Mouse (Mus musculus) frontal cortex, postnatal 36 days (tissue): ENCODE data around the gene Senp3.
"Not testable (repeated sequence)": the region's sequence is repeated elsewhere in the genome, so short reads cannot be mapped to it uniquely, and the experiment has no call there.

Source experiments
- DNase-seq, 2 experiments: peaks; one replicate each; pipeline ENCODE4 v3.0.0; 2022; ENCODE audit warnings: low spot score in 2 of 2

Senp3 gene

GRCm38 (mm10) chr11:69704613-69705010 lies 22.7 kb upstream of the Senp3 start:
- no peak for DNase-seq

GRCm38 (mm10) chr11:69703814-69704612 lies 22.1 kb upstream of the Senp3 start:
- DNase-seq, result no peak

- DNase-seq, result not testable (repeated sequence)
These were observed 21.5 kb upstream of the Senp3 start for GRCm38 (mm10) chr11:69703381-69703780.

GRCm38 (mm10) chr11:69702886-69703285 lies 21.0 kb upstream of the Senp3 start:
- not testable (repeated sequence) for DNase-seq

GRCm38 (mm10) chr11:69699595-69699994 lies 17.7 kb upstream of the Senp3 start:
- DNase-seq, result no peak

- no peak for DNase-seq
These were observed 16.7 kb upstream of the Senp3 start for GRCm38 (mm10) chr11:69698574-69698973.

- no peak for DNase-seq
These were observed 15.5 kb upstream of the Senp3 start for GRCm38 (mm10) chr11:69697396-69697795.

- DNase-seq, result peak in 1 of 2 experiments; percentile 51
These were observed 13.7 kb upstream of the Senp3 start, which contains the start of the genes Tnfsf12 and Tnfsfm13 for GRCm38 (mm10) chr11:69695361-69696181. Gene Tnfsf12, minus strand, starts transcription at chr11:69695849. Gene Tnfsfm13, minus strand, starts transcription at chr11:69696098.

GRCm38 (mm10) chr11:69695046-69695360 lies 13.1 kb upstream of the Senp3 start:
- DNase-seq, result peak in 1 of 2 experiments; percentile 60

GRCm38 (mm10) chr11:69693421-69693965 lies 11.6 kb upstream of the Senp3 start:
- no peak for DNase-seq

GRCm38 (mm10) chr11:69692863-69693262 lies 11.0 kb upstream of the Senp3 start:
- no peak for DNase-seq

GRCm38 (mm10) chr11:69692196-69692811 lies 10.4 kb upstream of the Senp3 start:
- DNase-seq, result no peak

GRCm38 (mm10) chr11:69689891-69690290 lies 8.0 kb upstream of the Senp3 start:
- no peak for DNase-seq

- no peak for DNase-seq
These were observed 5.2 kb upstream of the Senp3 start for GRCm38 (mm10) chr11:69687061-69687460.

- DNase-seq, result no peak
These were observed 4.5 kb upstream of the Senp3 start for GRCm38 (mm10) chr11:69686377-69686776.

- DNase-seq, result peak in 1 of 2 experiments; percentile 56
These were observed 3.8 kb upstream of the Senp3 start, which contains the start of gene Tnfsf13 for GRCm38 (mm10) chr11:69685526-69686148. Gene Tnfsf13, minus strand, starts transcription at chr11:69685784.

GRCm38 (mm10) chr11:69684936-69685335 lies 3.1 kb upstream of the Senp3 start:
- DNase-seq, result no peak

GRCm38 (mm10) chr11:69684128-69684745 lies 2.4 kb upstream of the Senp3 start:
- DNase-seq, result no peak

- DNase-seq, result no peak
These were observed 1.7 kb upstream of the Senp3 start for GRCm38 (mm10) chr11:69683576-69683975.

- peak; percentile 89 to 92 for DNase-seq
These were observed 1.1 kb upstream of the Senp3 start for GRCm38 (mm10) chr11:69682840-69683533.
